Mouse (Mus musculus) testis, adult 2 months (tissue): ENCODE data around the gene Ogfod2.

Experiments used
- CTCF ChIP-seq: fragments of 200-500 bp; IDR thresholded peaks from 2 replicates; pipeline ENCODE4 v1.5.1; 2012; ENCODE audit warnings: low read depth, mild to moderate bottlenecking, inconsistent platforms, low read length, moderate library complexity; ENCODE audit not compliant: control insufficient read depth, insufficient read depth, insufficient replicate concordance
- POLR2A ChIP-seq: fragments of 200-500 bp; IDR thresholded peaks from 2 replicates; pipeline ENCODE4 v1.6.1; 2012; ENCODE audit warnings: low read depth, mild to moderate bottlenecking, inconsistent platforms, low read length, moderate library complexity; ENCODE audit not compliant: control insufficient read depth

DNA sequence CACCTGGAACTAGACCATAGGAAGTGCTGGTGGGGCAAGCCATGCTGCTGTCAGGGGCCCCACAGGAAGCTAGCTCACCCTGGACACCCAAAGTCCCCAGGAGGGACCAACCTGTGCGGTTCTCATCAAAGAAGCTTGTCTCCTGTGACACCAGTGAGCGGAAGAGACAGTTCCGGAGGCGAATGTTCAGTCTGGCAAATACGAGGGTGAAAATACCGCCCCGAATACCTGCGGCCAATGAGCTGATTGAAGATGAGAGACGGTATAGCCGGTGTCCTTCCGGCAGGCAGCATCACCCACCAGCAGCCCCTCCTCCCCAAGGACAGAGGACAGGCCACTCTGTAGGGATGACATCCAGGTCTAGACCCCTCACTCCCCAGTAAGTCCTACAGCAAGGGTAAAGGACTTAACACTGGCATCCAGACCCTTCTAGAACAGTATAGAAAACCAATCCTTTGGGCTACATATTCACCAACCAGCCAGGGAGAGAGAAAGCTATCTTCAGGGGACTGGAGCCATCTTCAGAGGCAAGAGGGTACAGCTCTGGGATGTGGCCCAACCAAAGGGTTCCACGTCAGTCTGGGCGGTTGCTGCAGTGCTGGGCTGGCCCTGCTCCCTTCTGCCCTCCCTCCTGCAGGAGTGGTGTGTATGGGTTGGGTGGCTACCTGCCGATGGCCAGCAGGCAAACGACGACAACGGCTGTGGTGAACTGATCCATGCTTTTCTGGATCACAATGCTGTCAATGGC lies 29.0 kb upstream of the Ogfod2 start:
- no peak for TF ChIP-seq CTCF
- TF ChIP-seq POLR2A = no peak
